Mouse (Mus musculus): ENCODE measurements around the gene Pcx.
"Not testable (repeated sequence)": the region's sequence is repeated elsewhere in the genome, so short reads cannot be mapped to it uniquely, and the experiment has no call there.

Pcx gene

GRCm38 (mm10) chr19:4579296-4579695 is 69.0 kb downstream of the Pcx start:
- DNase-seq (ENCODE audit: low read depth in 2 of 2, low spot score in 2 of 2) = no peak

- DNase-seq (ENCODE audit: low read depth in 2 of 2, low spot score in 2 of 2) = no peak
Measured at GRCm38 (mm10) chr19:4583856-4584255, 73.6 kb downstream of the Pcx start.

DNA sequence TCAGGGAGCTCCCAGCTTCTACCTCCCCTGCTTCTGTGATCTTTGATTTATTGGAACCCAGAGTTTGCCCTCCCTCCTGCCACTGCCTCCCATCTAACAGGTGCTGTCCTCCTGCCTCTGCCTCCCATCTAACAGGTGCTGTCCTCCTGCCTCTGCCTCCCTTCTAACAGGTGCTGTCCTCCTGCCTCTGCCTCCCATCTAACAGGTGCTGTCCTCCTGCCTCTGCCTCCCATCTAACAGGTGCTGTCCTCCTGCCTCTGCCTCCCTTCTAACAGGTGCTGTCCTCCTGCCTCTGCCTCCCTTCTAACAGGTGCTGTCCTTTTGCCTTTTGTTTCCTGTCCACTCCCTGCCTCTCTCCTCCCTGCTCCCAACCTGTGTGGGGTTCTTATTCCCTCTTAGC is 76.5 kb downstream of the Pcx start:
- DNase-seq (ENCODE audit: low read depth in 2 of 2, low spot score in 2 of 2) = not testable (repeated sequence)

- no peak for DNase-seq (ENCODE audit: low read depth in 2 of 2, low spot score in 2 of 2)
Measured at GRCm38 (mm10) chr19:4587426-4587825, 77.2 kb downstream of the Pcx start.

DNA sequence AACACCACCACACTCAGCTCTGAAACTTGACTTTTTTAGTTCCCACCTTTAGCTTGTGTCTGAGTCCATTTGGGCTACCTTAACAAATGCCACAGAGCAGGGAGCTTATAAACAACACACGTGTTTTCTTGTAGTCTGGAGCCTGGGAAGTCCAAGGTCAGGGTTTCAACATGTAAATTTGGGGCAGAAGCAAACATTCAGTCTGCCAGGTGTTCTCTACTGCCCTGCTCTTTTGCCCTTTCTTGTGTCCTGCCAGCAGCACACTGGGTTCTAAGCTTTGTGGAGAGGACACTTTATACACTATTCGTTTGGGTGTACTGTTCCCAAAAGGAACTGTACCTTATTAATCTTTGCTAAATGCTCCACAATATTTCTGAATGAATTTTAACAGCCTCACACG is 78.2 kb downstream of the Pcx start:
- no peak for DNase-seq (ENCODE audit: low read depth in 2 of 2, low spot score in 2 of 2)

DNA sequence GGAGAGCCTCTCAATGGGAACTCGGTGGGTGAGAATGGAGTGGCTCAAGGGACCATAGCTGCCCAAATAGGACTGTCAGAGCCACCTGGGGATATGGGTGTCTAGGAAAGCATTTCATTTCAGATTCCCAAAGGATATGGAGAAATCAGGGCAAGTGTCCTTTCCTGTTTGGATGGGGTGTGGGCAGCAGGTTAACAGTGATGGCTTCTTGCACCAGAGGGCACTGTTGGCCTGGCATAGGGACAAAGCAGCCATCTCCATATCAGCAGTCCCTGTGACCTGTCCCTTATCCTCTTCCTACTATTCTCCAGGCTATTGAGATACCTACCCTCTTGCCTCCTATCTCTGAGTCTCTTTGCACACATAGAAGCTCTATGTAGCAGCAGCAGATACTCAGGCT is 78.8 kb downstream of the Pcx start:
- DNase-seq (ENCODE audit: low read depth in 2 of 2, low spot score in 2 of 2) = no peak

DNA sequence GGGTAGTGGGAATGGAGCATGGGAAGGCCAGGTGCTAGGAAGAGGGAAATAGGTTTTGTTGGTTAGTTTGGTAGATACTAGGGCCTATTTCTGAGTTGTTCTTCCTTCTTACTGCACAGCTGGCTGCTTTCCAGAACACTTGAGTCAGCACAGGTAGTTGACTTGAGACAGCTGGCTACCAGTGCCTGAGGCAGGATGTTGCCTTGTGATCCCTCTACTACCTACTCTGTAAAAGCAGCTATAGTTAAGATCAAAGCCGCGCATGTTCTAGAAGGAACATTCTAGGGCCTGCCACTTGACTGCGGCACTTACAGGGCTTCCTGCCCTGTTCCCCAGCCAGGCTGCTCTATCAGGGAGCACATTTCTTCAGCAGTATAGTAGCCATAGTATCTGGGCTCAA is 79.8 kb downstream of the Pcx start:
- DNase-seq (ENCODE audit: low read depth in 2 of 2, low spot score in 2 of 2) = no peak

DNA sequence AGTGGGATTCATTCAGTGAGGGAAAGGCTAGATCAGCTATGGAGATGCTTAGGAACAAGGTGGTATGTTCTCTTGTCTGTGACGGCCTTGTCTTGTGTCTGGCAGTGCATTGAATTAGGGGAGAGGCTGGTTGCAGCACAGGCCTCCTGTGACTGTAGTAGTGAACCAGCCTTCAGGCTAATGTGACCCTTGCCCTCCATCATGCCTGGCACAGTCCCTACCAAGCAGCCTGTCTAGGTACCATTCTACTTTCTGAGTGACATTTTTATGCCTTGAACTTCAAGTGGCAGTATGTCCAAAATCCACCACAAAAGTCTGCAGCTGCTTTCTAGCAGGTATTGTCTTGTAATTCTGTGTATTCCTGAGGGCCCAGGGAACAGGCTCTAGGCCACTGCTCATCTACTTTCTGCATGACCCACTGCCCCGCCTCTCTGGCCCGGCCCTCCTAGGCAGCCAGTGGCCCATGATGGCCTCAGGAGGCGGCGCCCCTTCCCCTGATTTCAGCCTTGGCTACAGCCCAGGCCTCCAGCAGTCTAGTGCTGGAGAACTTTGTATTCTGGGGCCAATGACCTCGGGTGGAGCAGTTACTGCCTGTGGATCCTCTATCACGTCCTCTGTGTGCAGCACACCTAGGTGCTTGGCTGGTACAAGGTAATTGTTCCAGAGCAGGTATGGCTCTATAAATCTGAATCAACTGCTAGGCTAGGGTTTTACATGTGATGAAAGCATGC is 83.7 kb downstream of the Pcx start:
- no peak for DNase-seq (ENCODE audit: low read depth in 2 of 2, low spot score in 2 of 2)

- DNase-seq (ENCODE audit: low read depth in 2 of 2, low spot score in 2 of 2) = no peak
Measured at GRCm38 (mm10) chr19:4596071-4596470, 85.8 kb downstream of the Pcx start.

GRCm38 (mm10) chr19:4602459-4602858 is 92.2 kb downstream of the Pcx start:
- DNase-seq (ENCODE audit: low read depth in 2 of 2, low spot score in 2 of 2) = no peak

DNA sequence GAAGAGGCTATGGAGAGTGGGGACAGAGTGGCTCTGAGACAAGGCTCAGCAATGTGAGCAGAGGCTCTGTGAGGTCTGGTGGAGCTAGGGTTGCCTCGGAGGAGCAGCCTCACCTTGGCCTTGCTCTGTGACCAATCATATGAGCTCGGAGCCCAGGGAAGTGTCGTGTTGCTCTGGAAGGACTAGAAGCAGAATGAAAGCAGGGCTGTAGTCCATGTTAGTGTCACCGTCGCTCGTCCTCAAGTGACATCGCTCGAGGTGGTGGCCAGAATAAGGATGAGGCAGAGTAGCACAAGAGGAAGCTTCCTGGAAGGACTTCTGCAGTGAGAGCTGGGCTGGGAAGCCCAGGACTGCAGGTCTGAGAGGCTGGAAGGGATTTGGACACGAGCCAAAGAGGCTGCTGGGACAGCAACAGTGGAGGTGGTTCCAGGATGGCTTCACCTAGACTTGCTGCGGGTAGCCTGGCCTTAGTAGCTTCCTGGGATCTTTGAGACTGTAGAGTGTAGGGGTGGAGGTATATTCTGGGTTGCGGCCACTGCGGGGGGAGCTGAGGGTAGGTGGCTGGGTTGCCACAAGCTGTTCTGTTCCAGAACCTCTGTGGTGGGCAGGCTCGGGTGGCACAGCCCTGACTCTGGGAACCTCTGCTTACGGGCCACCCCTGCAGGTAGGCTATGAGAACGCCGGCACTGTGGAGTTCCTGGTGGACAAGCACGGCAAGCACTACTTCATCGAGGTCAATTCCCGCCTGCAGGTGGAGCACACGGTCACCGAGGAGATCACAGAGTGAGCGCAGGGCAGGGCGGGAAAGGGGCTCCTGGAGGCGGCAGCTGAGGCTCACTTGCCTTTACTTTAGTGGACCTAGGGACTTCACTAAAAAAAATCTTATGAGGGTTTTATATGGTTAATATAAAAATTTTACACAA is 93.8 kb downstream of the Pcx start:
- DNase-seq (ENCODE audit: low read depth in 2 of 2, low spot score in 2 of 2) = no peak

DNA sequence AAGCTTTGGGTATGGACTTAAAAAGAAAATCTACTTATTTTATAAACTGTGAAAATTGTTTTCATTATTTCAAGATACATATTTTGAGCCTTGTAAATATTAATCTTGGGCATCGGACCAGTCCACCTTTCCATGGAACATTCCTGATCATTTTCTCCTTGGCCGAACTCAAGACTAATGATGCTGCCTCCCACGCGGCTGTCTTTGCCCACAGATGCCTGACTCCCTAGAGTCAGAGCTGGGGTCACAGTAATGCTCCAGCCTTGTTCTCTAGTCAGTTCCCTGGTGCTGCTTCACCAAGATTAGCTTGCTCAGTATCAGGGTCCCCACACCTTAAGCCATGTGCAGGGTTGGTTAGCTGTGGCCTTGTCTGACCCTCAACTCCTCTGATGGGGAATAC is 95.4 kb downstream of the Pcx start:
- no peak for DNase-seq (ENCODE audit: low read depth in 2 of 2, low spot score in 2 of 2)

GRCm38 (mm10) chr19:4607406-4607805 is 97.1 kb downstream of the Pcx start:
- DNase-seq (ENCODE audit: low read depth in 2 of 2, low spot score in 2 of 2) = no peak

DNA sequence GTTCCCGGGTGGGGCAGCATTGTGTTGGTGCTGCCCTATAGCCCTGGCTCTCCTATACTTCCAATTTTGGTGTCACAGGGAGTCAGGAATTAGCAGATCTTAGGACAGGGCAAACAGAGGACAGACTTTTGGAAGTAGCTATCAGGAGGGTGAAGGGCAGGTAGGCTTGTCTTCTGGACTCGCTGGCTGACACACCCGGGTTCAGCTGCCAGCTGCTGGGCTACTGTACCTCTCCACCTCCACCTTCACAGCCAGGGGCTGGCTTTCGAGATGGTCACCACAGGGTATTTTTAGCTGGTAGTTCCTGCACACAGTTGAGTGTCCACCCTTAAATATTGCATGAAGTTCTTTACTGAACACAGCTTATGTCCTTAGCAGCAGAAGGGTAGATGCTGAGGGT is 98.2 kb downstream of the Pcx start:
- DNase-seq (ENCODE audit: low read depth in 2 of 2, low spot score in 2 of 2) = no peak

- no peak for DNase-seq (ENCODE audit: low read depth in 2 of 2, low spot score in 2 of 2)
Measured at GRCm38 (mm10) chr19:4610109-4610508, 99.8 kb downstream of the Pcx start.

- no peak for DNase-seq (ENCODE audit: low read depth in 2 of 2, low spot score in 2 of 2)
Measured at GRCm38 (mm10) chr19:4612181-4612961, 102.1 kb downstream of the Pcx start.

GRCm38 (mm10) chr19:4613464-4614304 is 103.4 kb downstream of the Pcx start:
- no peak for DNase-seq (ENCODE audit: low read depth in 2 of 2, low spot score in 2 of 2)

DNA sequence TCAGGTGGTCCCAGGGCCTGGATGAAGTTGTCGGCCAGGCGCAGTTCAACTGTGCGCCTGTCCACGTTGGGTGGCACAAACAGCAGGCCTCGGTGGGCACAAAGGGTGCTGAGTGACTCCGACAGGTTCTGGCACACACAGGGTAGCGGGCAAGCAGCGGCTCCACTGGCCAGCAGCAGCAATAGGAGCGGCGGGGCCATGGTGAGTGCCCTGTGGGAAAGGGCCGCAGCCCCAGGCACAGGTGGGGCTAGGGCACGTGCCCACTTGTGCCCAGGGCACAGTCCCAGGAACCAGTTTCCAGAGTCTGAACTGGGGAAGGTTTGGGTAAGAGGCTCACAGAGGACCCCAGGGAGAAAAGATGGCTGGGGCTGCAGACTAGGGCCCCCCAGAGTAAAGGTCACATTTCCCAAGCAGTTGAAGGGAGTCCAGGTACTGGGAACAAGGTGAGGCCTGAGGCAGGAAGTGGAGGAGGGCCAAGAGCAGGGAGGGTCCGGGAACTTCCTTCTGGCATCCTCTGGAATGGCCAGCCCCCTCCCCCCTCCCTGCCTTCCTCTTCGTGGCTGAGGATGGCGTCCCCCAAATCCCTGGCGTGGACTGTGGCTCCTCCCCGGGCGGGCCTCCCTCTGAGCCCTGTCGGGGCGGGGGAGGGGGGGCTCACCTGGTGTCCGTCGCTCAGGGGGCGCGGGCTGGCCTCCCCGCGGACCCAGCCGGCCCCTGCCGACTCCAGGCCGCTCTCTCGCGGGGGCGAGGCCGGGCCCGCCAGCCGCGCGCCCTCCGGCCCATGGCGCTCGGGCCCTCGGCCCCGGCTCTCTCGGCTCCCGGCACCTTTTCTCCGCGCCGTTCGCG is 104.3 kb downstream of the Pcx start:
- DNase-seq (ENCODE audit: low read depth in 2 of 2, low spot score in 2 of 2) = no peak

DNA sequence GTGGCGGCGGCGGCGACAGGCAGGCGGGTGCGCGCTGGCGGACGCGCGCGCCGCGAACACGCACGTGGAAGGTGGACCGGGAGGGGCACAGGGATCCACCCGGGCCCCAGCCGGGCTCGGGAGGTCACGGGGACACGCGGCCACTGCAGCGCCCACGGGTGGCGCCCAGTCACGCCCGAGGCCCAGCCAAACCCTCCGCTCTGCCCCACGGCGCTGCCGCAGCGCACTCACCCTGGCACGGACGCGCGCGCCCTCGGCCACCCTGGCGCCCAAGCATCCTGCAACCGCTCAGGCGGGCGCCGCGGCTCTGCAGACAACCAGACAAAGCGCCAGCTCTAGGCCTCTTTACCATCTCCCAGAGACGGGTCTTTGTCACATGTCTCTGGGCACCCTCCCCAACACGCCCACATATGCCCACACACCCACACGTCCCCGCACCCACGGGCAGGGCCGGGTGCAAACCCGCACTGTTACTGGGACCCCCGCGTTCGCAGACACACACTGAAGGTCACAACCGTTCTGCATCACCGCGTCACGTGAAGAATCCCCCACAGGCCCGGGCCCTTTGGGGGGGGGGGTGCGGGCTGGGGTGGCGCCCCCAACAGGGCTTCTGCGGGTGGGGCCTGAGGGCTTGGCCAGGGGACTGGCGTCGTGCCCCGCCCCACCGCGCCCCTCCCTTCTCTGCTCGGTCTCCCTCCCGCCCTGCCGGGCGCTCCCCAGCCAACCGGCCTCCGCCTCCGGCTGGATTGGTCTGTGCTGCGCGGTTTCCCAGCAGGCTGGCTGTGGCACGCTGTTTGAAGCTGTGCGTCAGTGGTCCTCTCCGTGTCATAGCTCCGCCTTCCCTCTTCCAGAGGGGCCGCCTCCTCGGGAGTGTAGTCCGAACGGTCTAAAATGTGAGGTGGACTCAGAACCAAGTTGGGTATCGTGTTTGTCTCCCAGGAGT is 105.2 kb downstream of the Pcx start, which contains the start of gene Lrfn4:
Gene Lrfn4, minus strand, starts transcription at position 517 of the 943 bp plus-strand sequence.
- DNase-seq (ENCODE audit: low read depth in 2 of 2, low spot score in 2 of 2) = peak in 1 of 2 experiments; percentile 19
